Mouse (Mus musculus) brown adipose tissue, adult 24 weeks (tissue): ENCODE results near the gene Vmn1r138. TPM values are rescaled to one million over a fixed set of nuclear protein-coding genes. Genes with fewer than 3 reads are reported as not detected.
"Not testable (repeated sequence)": the region's sequence is repeated elsewhere in the genome, so short reads cannot be mapped to it uniquely, and the experiment has no call there.

Experiments used
- H3K27ac ChIP-seq: fragments of 200-500 bp; replicated peaks from 2 replicates; pipeline ENCODE4 v1.5.1; 2012; ENCODE audit warnings: low read depth, mild to moderate bottlenecking, low read length
- H3K4me1 ChIP-seq: fragments of 200-500 bp; 2 replicates; pipeline ENCODE4 v1.6.1; 2012; ENCODE audit warnings: low read length, mixed read lengths; ENCODE audit not compliant: control insufficient read depth, insufficient read depth, insufficient read length
- H3K4me3 ChIP-seq: fragments of 200-500 bp; 2 replicates; pipeline ENCODE4 v1.5.1; 2012; ENCODE audit warnings: low read depth, mild to moderate bottlenecking, low read length, moderate library complexity; ENCODE audit not compliant: insufficient read depth
- polyA plus RNA-seq: library from polyadenylated mRNA; stranded (reverse); fragments of >200 nt; gene quantifications from 2 replicates; pipeline ENCODE4 v1.2.4, GENCODE M21; 2012; ENCODE audit not compliant: missing spikeins, insufficient read depth, insufficient read length

The Vmn1r138 gene
- not detected in 2 replicates for polyA plus RNA-seq

- H3K4me3 ChIP-seq, H3K4me1 ChIP-seq, H3K27ac ChIP-seq: not testable (repeated sequence)
Observed at GRCm38 (mm10) chr7:22028797-22029196, at the start of gene Vmn1r138. TSS of gene Vmn1r138 (minus strand) at chr7:22028897.

GRCm38 (mm10) chr7:22068757-22069156 lies 40.1 kb upstream of the Vmn1r138 start, which contains the start of gene Vmn1r139:
TSS of gene Vmn1r139 (plus strand) at chr7:22069057.
- H3K4me1 ChIP-seq, H3K27ac ChIP-seq, H3K4me3 ChIP-seq: not testable (repeated sequence)

GRCm38 (mm10) chr7:22056205-22056604 lies 27.5 kb upstream of the Vmn1r138 start, which contains the start of gene Gm6176:
TSS of gene Gm6176 (minus strand) at chr7:22056305.
- not testable (repeated sequence) for H3K4me1 ChIP-seq, H3K4me3 ChIP-seq, H3K27ac ChIP-seq

DNA sequence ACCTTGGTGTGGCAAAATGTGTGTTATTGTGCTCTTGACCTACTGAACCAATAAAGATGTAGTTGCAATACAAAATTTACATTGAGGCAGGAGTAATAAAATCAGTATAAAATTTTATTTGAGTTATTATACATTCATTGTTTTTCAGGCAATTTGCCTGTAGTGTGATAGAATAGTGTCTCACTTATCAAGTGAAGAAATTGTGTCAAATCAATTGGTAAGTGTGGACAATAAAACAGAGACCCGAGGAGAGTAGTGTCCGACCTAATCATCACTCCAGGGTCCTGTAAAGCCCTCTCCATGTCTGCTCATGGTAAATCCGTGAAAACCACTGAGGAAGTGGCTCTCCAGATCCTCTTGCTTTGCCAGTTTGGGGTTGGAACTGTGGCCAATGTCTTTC lies 34.4 kb downstream of the Vmn1r138 start, which contains the start of gene Vmn1r137:
Gene Vmn1r137 (plus strand): TSS at position 301 of the 400 bp plus-strand sequence.
- not testable (repeated sequence) for H3K27ac ChIP-seq, H3K4me1 ChIP-seq, H3K4me3 ChIP-seq

Other genes with a start within 250 kb of the Vmn1r138 start
- not detected in 2 replicates for gene Gm4177, start 232.2 kb downstream of the Vmn1r138 start, polyA plus RNA-seq
- gene Vmn1r135, start 196.5 kb downstream of the Vmn1r138 start, polyA plus RNA-seq = not detected in 2 replicates
- gene Gm5725, start 184.6 kb downstream of the Vmn1r138 start, polyA plus RNA-seq = not detected in 2 replicates
- not detected in 2 replicates for gene Gm5891, start 107.6 kb downstream of the Vmn1r138 start, polyA plus RNA-seq
- gene Vmn1r137, start 34.3 kb downstream of the Vmn1r138 start, polyA plus RNA-seq = not detected in 2 replicates
- not detected in 2 replicates for gene Gm6176, start 27.4 kb upstream of the Vmn1r138 start, polyA plus RNA-seq
- not detected in 2 replicates for gene Vmn1r139, start 40.2 kb upstream of the Vmn1r138 start, polyA plus RNA-seq
- gene Gm16451, start 89.3 kb upstream of the Vmn1r138 start, polyA plus RNA-seq = not detected in 2 replicates
- not detected in 2 replicates for gene Gm10666, start 105.8 kb upstream of the Vmn1r138 start, polyA plus RNA-seq
- not detected in 2 replicates for gene Vmn1r142, start 135.1 kb upstream of the Vmn1r138 start, polyA plus RNA-seq
- gene Vmn1r143, start 160.5 kb upstream of the Vmn1r138 start, polyA plus RNA-seq = not detected in 2 replicates
- gene Gm8653, start 172.4 kb upstream of the Vmn1r138 start, polyA plus RNA-seq = not detected in 2 replicates
- gene Gm8453, start 200.6 kb upstream of the Vmn1r138 start, polyA plus RNA-seq = not detected in 2 replicates